Mouse (Mus musculus): ENCODE results near the gene Nptn. TPM values are rescaled to one million over a fixed set of nuclear protein-coding genes. Genes with fewer than 3 reads are reported as not detected.
"Not testable (repeated sequence)": the region's sequence is repeated elsewhere in the genome, so short reads cannot be mapped to it uniquely, and the experiment has no call there.

Nptn gene
- polyA plus RNA-seq, 1 experiment: 80.2 TPM

- Histone ChIP-seq H3K27me3 (ENCODE audit: control insufficient read depth, insufficient read depth, low read length) (no peaks in the 10 kb centered on the region), H3K36me3 (ENCODE audit: control insufficient read depth, insufficient read depth, low read length) (no peaks in the 10 kb centered on the region), H3K4me1 (ENCODE audit: control insufficient read depth, insufficient read depth, low read length) (peaks cover 13% of the 10 kb centered on the region), H3K27ac (ENCODE audit: control insufficient read depth, insufficient read depth, low read depth, low read length) (no peak overlapping the region), H3K4me3 (ENCODE audit: control insufficient read depth, low read depth, low read length) (peak overlapping the region; percentile 79)
- no peak for TF ChIP-seq POLR2A (IDR thresholded peaks at IDR 0.05; ENCODE audit: control insufficient read depth, low read depth, low read length)
- TF ChIP-seq CTCF (IDR thresholded peaks at IDR 0.05; ENCODE audit: control insufficient read depth, insufficient read depth, insufficient replicate concordance, low read depth, low read length): no peak
These were observed 27.8 kb upstream of the Nptn start for GRCm38 (mm10) chr9:58554056-58554907.

GRCm38 (mm10) chr9:58554908-58555684 is 26.9 kb upstream of the Nptn start, which contains the start of gene Cd276:
Gene Cd276, minus strand, starts transcription at chr9:58555437.
- Histone ChIP-seq H3K36me3 (ENCODE audit: control insufficient read depth, insufficient read depth, low read length) (no peaks in the 10 kb centered on the region), H3K27ac (ENCODE audit: control insufficient read depth, insufficient read depth, low read depth, low read length) (no peak within 1 kb of the TSS), H3K4me1 (ENCODE audit: control insufficient read depth, insufficient read depth, low read length) (peaks cover 13% of the 10 kb centered on the region), H3K27me3 (ENCODE audit: control insufficient read depth, insufficient read depth, low read length) (no peaks in the 10 kb centered on the region), H3K4me3 (ENCODE audit: control insufficient read depth, low read depth, low read length) (peak within 1 kb of the TSS; percentile 79)
- TF ChIP-seq POLR2A (IDR thresholded peaks at IDR 0.05; ENCODE audit: control insufficient read depth, low read depth, low read length): no peak
- TF ChIP-seq CTCF (IDR thresholded peaks at IDR 0.05; ENCODE audit: control insufficient read depth, insufficient read depth, insufficient replicate concordance, low read depth, low read length): no peak

GRCm38 (mm10) chr9:58555685-58556414 is 26.2 kb upstream of the Nptn start:
- Histone ChIP-seq H3K4me1 (ENCODE audit: control insufficient read depth, insufficient read depth, low read length) (peaks cover 13% of the 10 kb centered on the region), H3K36me3 (ENCODE audit: control insufficient read depth, insufficient read depth, low read length) (no peaks in the 10 kb centered on the region), H3K4me3 (ENCODE audit: control insufficient read depth, low read depth, low read length) (no peak overlapping the region; the same call in 1 of the 2 replicates), H3K27ac (ENCODE audit: control insufficient read depth, insufficient read depth, low read depth, low read length) (no peak overlapping the region), H3K27me3 (ENCODE audit: control insufficient read depth, insufficient read depth, low read length) (no peaks in the 10 kb centered on the region)
- no peak for TF ChIP-seq CTCF (IDR thresholded peaks at IDR 0.05; ENCODE audit: control insufficient read depth, insufficient read depth, insufficient replicate concordance, low read depth, low read length)
- no peak for TF ChIP-seq POLR2A (IDR thresholded peaks at IDR 0.05; ENCODE audit: control insufficient read depth, low read depth, low read length)

GRCm38 (mm10) chr9:58556627-58557026 is 25.4 kb upstream of the Nptn start:
- no peaks in the 10 kb centered on the region for H3K27me3 ChIP-seq (ENCODE audit: control insufficient read depth, insufficient read depth, low read length)
- TF ChIP-seq CTCF (IDR thresholded peaks at IDR 0.05; ENCODE audit: control insufficient read depth, insufficient read depth, insufficient replicate concordance, low read depth, low read length) (no peak), POLR2A (IDR thresholded peaks at IDR 0.05; ENCODE audit: control insufficient read depth, low read depth, low read length) (no peak)
- H3K36me3 ChIP-seq (ENCODE audit: control insufficient read depth, insufficient read depth, low read length): no peaks in the 10 kb centered on the region
- peaks cover 13% of the 10 kb centered on the region for H3K4me1 ChIP-seq (ENCODE audit: control insufficient read depth, insufficient read depth, low read length)
- no peak overlapping the region for H3K4me3 ChIP-seq (ENCODE audit: control insufficient read depth, low read depth, low read length)
- H3K27ac ChIP-seq (ENCODE audit: control insufficient read depth, insufficient read depth, low read depth, low read length): no peak overlapping the region

GRCm38 (mm10) chr9:58557457-58558455 is 24.3 kb upstream of the Nptn start:
- H3K36me3 ChIP-seq (ENCODE audit: control insufficient read depth, insufficient read depth, low read length): no peaks in the 10 kb centered on the region
- peaks cover 13% of the 10 kb centered on the region for H3K4me1 ChIP-seq (ENCODE audit: control insufficient read depth, insufficient read depth, low read length)
- no peak overlapping the region for H3K27ac ChIP-seq (ENCODE audit: control insufficient read depth, insufficient read depth, low read depth, low read length)
- H3K4me3 ChIP-seq (ENCODE audit: control insufficient read depth, low read depth, low read length): no peak overlapping the region
- TF ChIP-seq POLR2A (IDR thresholded peaks at IDR 0.05; ENCODE audit: control insufficient read depth, low read depth, low read length): no peak
- TF ChIP-seq CTCF (IDR thresholded peaks at IDR 0.05; ENCODE audit: control insufficient read depth, insufficient read depth, insufficient replicate concordance, low read depth, low read length): no peak
- H3K27me3 ChIP-seq (ENCODE audit: control insufficient read depth, insufficient read depth, low read length): no peaks in the 10 kb centered on the region

- Histone ChIP-seq H3K4me1 (ENCODE audit: control insufficient read depth, insufficient read depth, low read length) (peaks cover 3% of the 10 kb centered on the region), H3K4me3 (ENCODE audit: control insufficient read depth, low read depth, low read length) (no peak overlapping the region), H3K27ac (ENCODE audit: control insufficient read depth, insufficient read depth, low read depth, low read length) (no peak overlapping the region), H3K36me3 (ENCODE audit: control insufficient read depth, insufficient read depth, low read length) (no peaks in the 10 kb centered on the region), H3K27me3 (ENCODE audit: control insufficient read depth, insufficient read depth, low read length) (no peaks in the 10 kb centered on the region)
- TF ChIP-seq CTCF (IDR thresholded peaks at IDR 0.05; ENCODE audit: control insufficient read depth, insufficient read depth, insufficient replicate concordance, low read depth, low read length) (no peak), POLR2A (IDR thresholded peaks at IDR 0.05; ENCODE audit: control insufficient read depth, low read depth, low read length) (no peak)
These were observed 21.8 kb upstream of the Nptn start for GRCm38 (mm10) chr9:58560211-58560610.

- H3K4me1 ChIP-seq (ENCODE audit: control insufficient read depth, insufficient read depth, low read length); H3K36me3 ChIP-seq (ENCODE audit: control insufficient read depth, insufficient read depth, low read length); H3K27me3 ChIP-seq (ENCODE audit: control insufficient read depth, insufficient read depth, low read length); H3K4me3 ChIP-seq (ENCODE audit: control insufficient read depth, low read depth, low read length); H3K27ac ChIP-seq (ENCODE audit: control insufficient read depth, insufficient read depth, low read depth, low read length): not testable (repeated sequence)
These were observed 16.1 kb upstream of the Nptn start for GRCm38 (mm10) chr9:58565945-58566344.

All from testis, adult 2 months (tissue).